Mouse (Mus musculus) heart, postnatal 0 days (tissue): ENCODE data around the gene Cpt1c. TPM values are rescaled to one million over a fixed set of nuclear protein-coding genes. Genes with fewer than 3 reads are reported as not detected.

ENCODE experiments used
- ATAC-seq: fragments of 200-750 bp; cut with Nextera tagmentation; 2 replicates; pipeline ENCODE4 v1.8.0; 2017; ENCODE audit warnings: low read depth, moderate number of reproducible peaks, moderate library complexity; ENCODE audit not compliant: insufficient read depth
- DNase-seq: peaks from one replicate; pipeline ENCODE4 v3.0.0-alpha.2; 2016; ENCODE audit warnings: low spot score
- H3K27ac ChIP-seq: fragments of 300-500 bp; sonication (generic); 2 replicates; pipeline ENCODE4 v1.5.1; 2014; ENCODE audit warnings: low read depth, mild to moderate bottlenecking
- H3K27me3 ChIP-seq: fragments of 300-500 bp; sonication (generic); 2 replicates; pipeline ENCODE4 v1.6.1; 2014; ENCODE audit warnings: low read length, mixed read lengths; ENCODE audit not compliant: control insufficient read depth, insufficient read depth
- H3K36me3 ChIP-seq: fragments of 300-500 bp; sonication (generic); replicated peaks from 2 replicates; pipeline ENCODE4 v1.6.1; 2014; ENCODE audit warnings: low read length, mixed read lengths; ENCODE audit not compliant: control insufficient read depth, insufficient read depth
- H3K4me1 ChIP-seq: fragments of 300-500 bp; sonication (generic); 2 replicates; pipeline ENCODE4 v1.6.1; 2014; ENCODE audit warnings: antibody characterized with exemption; ENCODE audit not compliant: control insufficient read depth, insufficient read depth
- H3K4me2 ChIP-seq: fragments of 300-500 bp; sonication (generic); 2 replicates; pipeline ENCODE4 v1.6.1; 2014; ENCODE audit warnings: low read depth, mild to moderate bottlenecking, low read length, moderate library complexity
- H3K4me3 ChIP-seq: fragments of 300-500 bp; sonication (generic); 2 replicates; pipeline ENCODE4 v1.5.1; 2014; ENCODE audit warnings: low read depth, low read length
- H3K9ac ChIP-seq: fragments of 300-500 bp; sonication (generic); replicated peaks from 2 replicates; pipeline ENCODE4 v1.6.1; 2014; ENCODE audit warnings: low read depth, low read length, mixed read lengths
- H3K9me3 ChIP-seq: fragments of 300-500 bp; sonication (generic); replicated peaks from 2 replicates; pipeline ENCODE4 v1.6.1; 2016; ENCODE audit warnings: low read length; ENCODE audit not compliant: control insufficient read depth
- CTCF ChIP-seq: IDR thresholded peaks from 2 replicates; pipeline ENCODE4 v1.5.1; 2016; ENCODE audit warnings: antibody characterized with exemption, control low read depth, low read depth
- EP300 ChIP-seq: IDR thresholded peaks from 2 replicates; pipeline ENCODE4 v1.6.1; 2016; ENCODE audit warnings: antibody characterized with exemption, low read depth
- WGBS: fragments of 180-500 bp; shearing (Covaris S2); extraction: QIAGEN DNeasy Blood & Tissue Kit; methylation state at CpG from one replicate; pipeline ENCODE4 v1.1.7; 2014; 5-methylcytosine and 5-hydroxymethylcytosine counted together
- polyA plus RNA-seq: library from polyadenylated mRNA; unstranded; fragments of >200 nt; fragmentation: Nextera tagmentation; extraction: Ambion mirVana; gene quantifications from 2 replicates; pipeline ENCODE4 v1.2.1, GENCODE M21; 2015
- total RNA-seq: library from RNA; depleted of rRNA; stranded (reverse); fragments of >200 nt; gene quantifications from 2 replicates; pipeline ENCODE4 v1.2.3, GENCODE M21; 2014; ENCODE audit warnings: low replicate concordance

The Cpt1c gene
- total and polyA plus RNA-seq, 2 experiments from 2014 or later = 3.4 to 7.5 TPM

GRCm38 (mm10) chr7:45012824-45013223 is 38.2 kb upstream of the Cpt1c start:
- Histone ChIP-seq H3K27me3 (no peaks in the 10 kb centered on the region), H3K4me3 (no peak overlapping the region), H3K4me2 (no peak overlapping the region), H3K9me3 (no peaks in the 10 kb centered on the region), H3K36me3 (peaks cover 53% of the 10 kb centered on the region), H3K4me1 (peaks cover 9% of the 10 kb centered on the region), H3K27ac (no peak overlapping the region), H3K9ac (no peak overlapping the region)
- TF ChIP-seq CTCF = no peak
- no peak for TF ChIP-seq EP300
- no peak for DNase-seq
- 69% methylated on average over 4 of the region's 4 CpGs for WGBS
- ATAC-seq = no peak

GRCm38 (mm10) chr7:45012011-45012410 is 37.4 kb upstream of the Cpt1c start:
- WGBS = 96% methylated on average over 6 of the region's 6 CpGs
- no peak for ATAC-seq
- no peak for DNase-seq
- Histone ChIP-seq H3K27me3 (no peaks in the 10 kb centered on the region), H3K27ac (no peak overlapping the region), H3K36me3 (peaks cover 61% of the 10 kb centered on the region), H3K4me1 (peaks cover 9% of the 10 kb centered on the region), H3K4me3 (no peak overlapping the region), H3K4me2 (no peak overlapping the region), H3K9me3 (no peaks in the 10 kb centered on the region), H3K9ac (no peak overlapping the region)
- TF ChIP-seq EP300 (no peak), CTCF (no peak)

GRCm38 (mm10) chr7:45008411-45008810 is 33.8 kb upstream of the Cpt1c start:
- Histone ChIP-seq H3K4me3 (no peak overlapping the region), H3K4me2 (no peak overlapping the region), H3K27ac (no peak overlapping the region), H3K36me3 (peaks cover 95% of the 10 kb centered on the region), H3K9me3 (no peaks in the 10 kb centered on the region), H3K4me1 (no peaks in the 10 kb centered on the region), H3K27me3 (no peaks in the 10 kb centered on the region), H3K9ac (no peak overlapping the region)
- ATAC-seq (no peak), DNase-seq (no peak)
- no peak for TF ChIP-seq CTCF
- no peak for TF ChIP-seq EP300
- WGBS = 92% methylated on average over 19 of the region's 19 CpGs

- no peak overlapping the region for H3K9ac ChIP-seq
- DNase-seq (no peak), ATAC-seq (no peak)
- H3K27ac ChIP-seq = no peak overlapping the region
- peaks cover 95% of the 10 kb centered on the region for H3K36me3 ChIP-seq
- no peak overlapping the region for H3K4me3 ChIP-seq
- 93% methylated on average over 30 of the region's 30 CpGs for WGBS
- no peak for TF ChIP-seq CTCF
- no peak for TF ChIP-seq EP300
- no peaks in the 10 kb centered on the region for H3K27me3 ChIP-seq
- no peaks in the 10 kb centered on the region for H3K9me3 ChIP-seq
- H3K4me2 ChIP-seq = no peak overlapping the region
- no peaks in the 10 kb centered on the region for H3K4me1 ChIP-seq
Measured at GRCm38 (mm10) chr7:45007846-45008245, 33.2 kb upstream of the Cpt1c start.

- WGBS = 91% methylated on average over 29 of the region's 29 CpGs
- no peak for ATAC-seq
- H3K4me3 ChIP-seq = no peak overlapping the region
- H3K4me2 ChIP-seq = no peak overlapping the region
- H3K4me1 ChIP-seq = no peaks in the 10 kb centered on the region
- no peak overlapping the region for H3K9ac ChIP-seq
- no peaks in the 10 kb centered on the region for H3K9me3 ChIP-seq
- no peak overlapping the region for H3K27ac ChIP-seq
- H3K27me3 ChIP-seq = no peaks in the 10 kb centered on the region
- no peak for TF ChIP-seq EP300
- TF ChIP-seq CTCF = no peak
- peaks cover 95% of the 10 kb centered on the region for H3K36me3 ChIP-seq
- no peak for DNase-seq
Measured at GRCm38 (mm10) chr7:45007141-45007540, 32.5 kb upstream of the Cpt1c start.

GRCm38 (mm10) chr7:45006503-45006902 is 31.9 kb upstream of the Cpt1c start:
- TF ChIP-seq CTCF = no peak
- TF ChIP-seq EP300 = no peak
- H3K36me3 ChIP-seq = peaks cover 95% of the 10 kb centered on the region
- no peak overlapping the region for H3K4me2 ChIP-seq
- ATAC-seq (no peak), DNase-seq (no peak)
- H3K27me3 ChIP-seq = no peaks in the 10 kb centered on the region
- no peaks in the 10 kb centered on the region for H3K4me1 ChIP-seq
- H3K9ac ChIP-seq = no peak overlapping the region
- H3K9me3 ChIP-seq = no peaks in the 10 kb centered on the region
- 91% methylated on average over 12 of the region's 12 CpGs for WGBS
- H3K27ac ChIP-seq = no peak overlapping the region
- no peak overlapping the region for H3K4me3 ChIP-seq
